Mouse (Mus musculus): ENCODE measurements at regions not wholly inside any gene's neighbourhood (a gene's known extent, or its start where the extent isn't known, plus 50 kb on each side); places are given as distances from the start of the nearest gene placed in this dataset.

DNA sequence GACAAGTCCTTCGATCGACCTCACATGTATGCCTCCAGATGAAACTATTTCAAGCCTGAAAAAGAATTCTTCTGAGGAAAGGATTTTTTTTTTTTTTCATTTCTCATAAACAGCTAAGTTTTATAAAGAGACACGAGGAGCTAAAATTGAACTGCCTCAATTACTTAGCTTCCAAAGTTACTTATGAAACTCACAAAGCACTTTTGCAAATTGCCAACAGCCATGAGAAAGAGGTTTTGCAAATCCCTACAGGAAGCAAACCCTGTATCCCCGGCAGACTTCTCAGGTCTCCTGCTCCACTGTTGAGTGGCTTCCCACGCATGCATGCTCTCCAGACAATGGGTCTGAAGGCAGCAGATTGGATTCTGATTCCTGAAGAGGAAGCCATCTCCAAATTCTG, 190.2 kb downstream of the Drd1 start:
- no peaks in the 10 kb centered on the region for H3K27me3 ChIP-seq (ENCODE audit: control insufficient read depth, insufficient read depth, low read length)
- H3K4me1 ChIP-seq (ENCODE audit: control insufficient read depth, insufficient read depth, low read length): peaks cover 4% of the 10 kb centered on the region
- DNase-seq (ENCODE audit: low spot score) (no peak), ATAC-seq (ENCODE audit: low FRiP score, low read depth) (no peak)
- H3K36me3 ChIP-seq (ENCODE audit: control insufficient read depth, insufficient read depth, low read length): no peaks in the 10 kb centered on the region
- no peak overlapping the region for H3K4me2 ChIP-seq (replicated peaks; ENCODE audit: low read depth, low read length, severe bottlenecking)
- 74% methylated on average over 5 of the region's 5 CpGs for WGBS
- H3K9me3 ChIP-seq (ENCODE audit: control insufficient read depth, low read length): no peaks in the 10 kb centered on the region
- no peak overlapping the region for H3K27ac ChIP-seq (replicated peaks; ENCODE audit: low read depth, low read length)
- TF ChIP-seq POLR2A (IDR thresholded peaks at IDR 0.05; ENCODE audit: borderline replicate concordance, extremely low read depth, insufficient read depth, insufficient read length): no peak
- H3K9ac ChIP-seq (ENCODE audit: low read depth, low read length, severe bottlenecking): no peak overlapping the region
- H3K4me3 ChIP-seq (replicated peaks; ENCODE audit: low read length): no peak overlapping the region

DNA sequence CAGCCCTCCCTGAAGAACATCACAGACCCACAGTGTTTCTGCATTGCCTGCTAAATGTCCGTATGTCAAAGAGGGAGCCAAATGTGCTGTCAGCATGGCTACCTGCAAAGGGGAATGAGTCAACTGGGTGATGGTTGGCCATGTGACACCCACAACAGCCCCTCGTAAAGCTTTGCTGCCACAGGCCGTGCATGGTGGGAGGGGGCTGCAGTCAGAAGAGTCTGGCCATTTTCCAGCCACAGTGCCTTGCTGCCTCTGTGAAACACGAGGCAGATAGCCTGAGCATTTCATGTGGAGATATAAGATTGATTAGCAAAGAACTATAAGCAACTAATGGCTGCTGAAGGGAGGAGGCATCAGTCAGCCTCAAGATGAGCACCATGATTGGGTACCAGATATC, 193.2 kb downstream of the Drd1 start:
- no peak overlapping the region for H3K27ac ChIP-seq (replicated peaks; ENCODE audit: low read depth, low read length)
- DNase-seq (ENCODE audit: low spot score) (no peak), ATAC-seq (ENCODE audit: low FRiP score, low read depth) (no peak)
- WGBS: 14% methylated on average over 4 of the region's 4 CpGs
- no peak overlapping the region for H3K4me3 ChIP-seq (replicated peaks; ENCODE audit: low read length)
- no peaks in the 10 kb centered on the region for H3K9me3 ChIP-seq (ENCODE audit: control insufficient read depth, low read length)
- no peak for TF ChIP-seq POLR2A (IDR thresholded peaks at IDR 0.05; ENCODE audit: borderline replicate concordance, extremely low read depth, insufficient read depth, insufficient read length)
- H3K36me3 ChIP-seq (ENCODE audit: control insufficient read depth, insufficient read depth, low read length): no peaks in the 10 kb centered on the region
- H3K4me2 ChIP-seq (replicated peaks; ENCODE audit: low read depth, low read length, severe bottlenecking): no peak overlapping the region; the same call in 1 of the 2 replicates
- no peaks in the 10 kb centered on the region for H3K27me3 ChIP-seq (ENCODE audit: control insufficient read depth, insufficient read depth, low read length)
- no peak overlapping the region for H3K9ac ChIP-seq (ENCODE audit: low read depth, low read length, severe bottlenecking)
- peaks cover 4% of the 10 kb centered on the region for H3K4me1 ChIP-seq (ENCODE audit: control insufficient read depth, insufficient read depth, low read length)

DNA sequence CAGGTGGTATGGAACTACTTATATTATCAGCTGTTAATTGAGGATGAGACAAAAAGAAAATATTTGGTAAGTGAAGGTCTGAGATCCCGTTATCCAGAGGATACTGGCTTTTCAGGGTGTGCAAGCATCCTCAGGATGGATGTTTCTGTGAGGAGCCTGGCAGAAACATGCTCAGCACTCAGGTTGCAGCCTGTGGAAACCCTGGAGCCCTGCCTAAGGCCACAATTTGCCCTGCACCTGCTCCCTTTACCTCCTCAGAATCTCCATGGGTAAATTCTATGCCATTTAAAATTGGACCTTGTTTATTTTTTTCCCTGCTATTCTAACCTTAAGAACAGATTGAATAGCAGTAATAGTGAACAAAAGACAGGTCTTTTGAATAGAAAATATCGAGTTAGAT, 201.3 kb downstream of the Drd1 start:
- Histone ChIP-seq H3K36me3 (ENCODE audit: control insufficient read depth, insufficient read depth, low read length) (no peaks in the 10 kb centered on the region), H3K4me3 (replicated peaks; ENCODE audit: low read length) (no peak overlapping the region), H3K9me3 (ENCODE audit: control insufficient read depth, low read length) (no peaks in the 10 kb centered on the region), H3K9ac (ENCODE audit: low read depth, low read length, severe bottlenecking) (no peak overlapping the region), H3K27me3 (ENCODE audit: control insufficient read depth, insufficient read depth, low read length) (no peaks in the 10 kb centered on the region), H3K4me1 (ENCODE audit: control insufficient read depth, insufficient read depth, low read length) (no peaks in the 10 kb centered on the region), H3K27ac (replicated peaks; ENCODE audit: low read depth, low read length) (no peak overlapping the region), H3K4me2 (replicated peaks; ENCODE audit: low read depth, low read length, severe bottlenecking) (no peak overlapping the region)
- ATAC-seq (ENCODE audit: low FRiP score, low read depth): no peak
- WGBS: 67% methylated on average over 2 of the region's 2 CpGs
- DNase-seq (ENCODE audit: low spot score): no peak
- TF ChIP-seq POLR2A (IDR thresholded peaks at IDR 0.05; ENCODE audit: borderline replicate concordance, extremely low read depth, insufficient read depth, insufficient read length): no peak

DNA sequence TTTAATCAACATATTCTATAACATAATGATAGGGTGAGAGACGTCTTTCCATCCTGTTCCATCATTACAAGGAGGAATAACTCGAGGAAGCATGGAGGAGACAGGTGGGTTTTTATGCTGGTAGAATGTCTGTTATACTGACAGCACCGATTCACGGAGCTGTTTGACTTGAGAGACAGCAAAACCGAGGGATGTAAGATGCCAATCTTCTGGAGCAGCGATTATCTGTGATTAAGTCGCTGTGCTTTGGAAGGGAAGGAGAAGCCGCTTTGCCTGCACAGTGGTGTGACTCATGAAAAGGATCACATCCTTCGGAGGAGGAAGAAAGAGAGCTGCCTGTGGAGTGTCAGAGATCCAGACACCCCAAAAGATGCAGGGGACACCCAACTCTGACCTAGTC, 205.4 kb downstream of the Drd1 start:
- H3K4me2 ChIP-seq (replicated peaks; ENCODE audit: low read depth, low read length, severe bottlenecking): no peak overlapping the region
- no peak overlapping the region for H3K27ac ChIP-seq (replicated peaks; ENCODE audit: low read depth, low read length)
- no peak overlapping the region for H3K9ac ChIP-seq (ENCODE audit: low read depth, low read length, severe bottlenecking)
- WGBS: 84% methylated on average over 9 of the region's 9 CpGs
- no peak overlapping the region for H3K4me3 ChIP-seq (replicated peaks; ENCODE audit: low read length)
- H3K36me3 ChIP-seq (ENCODE audit: control insufficient read depth, insufficient read depth, low read length): no peaks in the 10 kb centered on the region
- no peaks in the 10 kb centered on the region for H3K4me1 ChIP-seq (ENCODE audit: control insufficient read depth, insufficient read depth, low read length)
- no peak for TF ChIP-seq POLR2A (IDR thresholded peaks at IDR 0.05; ENCODE audit: borderline replicate concordance, extremely low read depth, insufficient read depth, insufficient read length)
- no peaks in the 10 kb centered on the region for H3K9me3 ChIP-seq (ENCODE audit: control insufficient read depth, low read length)
- ATAC-seq (ENCODE audit: low FRiP score, low read depth): no peak
- DNase-seq (ENCODE audit: low spot score): no peak
- no peaks in the 10 kb centered on the region for H3K27me3 ChIP-seq (ENCODE audit: control insufficient read depth, insufficient read depth, low read length)

DNA sequence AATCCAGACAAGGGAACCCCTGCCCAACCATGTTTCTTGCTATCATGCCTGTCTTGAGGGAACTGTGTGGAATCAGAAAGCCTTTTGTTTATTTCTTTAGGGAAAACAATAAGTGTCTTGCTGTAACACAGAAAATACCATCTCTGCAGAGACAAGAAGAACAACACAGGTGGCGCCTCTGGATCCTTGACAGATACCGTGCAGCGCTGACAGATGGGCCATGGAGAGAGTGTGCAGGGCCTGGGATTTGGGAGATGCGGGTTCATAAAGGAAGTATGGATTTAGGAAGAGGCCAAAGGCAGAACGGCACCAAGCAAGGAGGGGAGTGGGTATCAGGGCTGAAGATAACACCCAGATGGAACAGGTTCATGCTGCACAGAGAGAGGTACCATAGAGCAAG, 209.3 kb downstream of the Drd1 start:
- no peak for ATAC-seq (ENCODE audit: low FRiP score, low read depth)
- 88% methylated on average over 5 of the region's 5 CpGs for WGBS
- Histone ChIP-seq H3K27ac (replicated peaks; ENCODE audit: low read depth, low read length) (no peak overlapping the region), H3K4me2 (replicated peaks; ENCODE audit: low read depth, low read length, severe bottlenecking) (no peak overlapping the region), H3K9ac (ENCODE audit: low read depth, low read length, severe bottlenecking) (no peak overlapping the region), H3K4me1 (ENCODE audit: control insufficient read depth, insufficient read depth, low read length) (no peaks in the 10 kb centered on the region), H3K9me3 (ENCODE audit: control insufficient read depth, low read length) (no peaks in the 10 kb centered on the region), H3K36me3 (ENCODE audit: control insufficient read depth, insufficient read depth, low read length) (no peaks in the 10 kb centered on the region), H3K27me3 (ENCODE audit: control insufficient read depth, insufficient read depth, low read length) (no peaks in the 10 kb centered on the region), H3K4me3 (replicated peaks; ENCODE audit: low read length) (no peak overlapping the region)
- TF ChIP-seq POLR2A (IDR thresholded peaks at IDR 0.05; ENCODE audit: borderline replicate concordance, extremely low read depth, insufficient read depth, insufficient read length): no peak
- no peak for DNase-seq (ENCODE audit: low spot score)

DNA sequence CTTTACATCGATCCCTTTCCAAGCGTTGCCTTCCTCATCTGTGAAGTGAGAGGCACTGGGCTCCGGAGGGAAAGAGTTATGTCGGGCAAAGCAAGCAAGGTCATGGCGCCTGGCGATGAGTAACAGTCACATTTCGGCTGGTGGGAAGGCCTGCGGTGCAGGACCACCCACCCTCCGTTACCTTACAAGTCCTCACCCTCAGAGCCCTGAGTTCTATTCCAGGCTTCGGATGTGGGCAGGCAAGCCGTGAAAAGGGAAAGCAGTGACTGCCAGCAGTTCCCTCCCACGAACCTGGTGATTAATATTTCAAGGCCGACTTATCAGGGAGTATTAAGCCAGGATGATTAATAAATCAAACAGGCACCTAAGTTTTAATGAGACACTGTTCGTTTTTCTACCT, 209.7 kb downstream of the Drd1 start:
- Histone ChIP-seq H3K9me3 (ENCODE audit: control insufficient read depth, low read length) (no peaks in the 10 kb centered on the region), H3K36me3 (ENCODE audit: control insufficient read depth, insufficient read depth, low read length) (no peaks in the 10 kb centered on the region), H3K9ac (ENCODE audit: low read depth, low read length, severe bottlenecking) (no peak overlapping the region), H3K4me1 (ENCODE audit: control insufficient read depth, insufficient read depth, low read length) (no peaks in the 10 kb centered on the region), H3K4me3 (replicated peaks; ENCODE audit: low read length) (no peak overlapping the region), H3K27ac (replicated peaks; ENCODE audit: low read depth, low read length) (no peak overlapping the region), H3K27me3 (ENCODE audit: control insufficient read depth, insufficient read depth, low read length) (no peaks in the 10 kb centered on the region), H3K4me2 (replicated peaks; ENCODE audit: low read depth, low read length, severe bottlenecking) (no peak overlapping the region)
- ATAC-seq (ENCODE audit: low FRiP score, low read depth) (no peak), DNase-seq (ENCODE audit: low spot score) (no peak)
- TF ChIP-seq POLR2A (IDR thresholded peaks at IDR 0.05; ENCODE audit: borderline replicate concordance, extremely low read depth, insufficient read depth, insufficient read length): no peak
- WGBS: 81% methylated on average over 14 of the region's 14 CpGs
